Mouse (Mus musculus): ENCODE results near the gene Igfbp7.

DNA sequence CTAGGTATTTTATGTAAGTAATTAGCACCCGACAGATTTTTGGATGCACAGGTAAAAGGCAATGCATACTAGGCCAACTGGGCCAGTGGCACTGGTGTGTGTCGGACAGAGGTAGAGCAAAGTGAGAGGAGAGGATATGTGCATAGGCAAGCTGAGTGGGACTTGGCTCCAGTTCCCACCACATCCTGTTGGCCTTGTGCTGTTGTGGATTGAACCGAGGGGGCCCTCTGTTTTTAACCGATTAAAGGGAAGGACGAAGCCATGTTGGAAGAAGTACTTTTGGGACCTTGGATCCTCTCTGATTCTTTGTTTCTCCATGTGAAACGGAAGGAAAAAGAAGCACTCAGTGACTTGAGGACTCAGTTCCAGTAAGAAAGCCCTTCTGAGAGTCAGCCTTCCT lies 19.5 kb downstream of the Igfbp7 start:
- TF ChIP-seq CTCF (IDR thresholded peaks at IDR 0.05; ENCODE audit: borderline replicate concordance, insufficient read depth, low read length), result no peak
- no peak for TF ChIP-seq POLR2A (IDR thresholded peaks at IDR 0.05; ENCODE audit: low read depth, low read length)
